Mouse (Mus musculus) testis, postnatal 14 days (tissue): Measurements from ENCODE around the gene Fan1.

Source experiments
- DNase-seq: peaks from one replicate; pipeline ENCODE4 v3.0.0; 2021; ENCODE audit warnings: low spot score

The Fan1 gene

DNA sequence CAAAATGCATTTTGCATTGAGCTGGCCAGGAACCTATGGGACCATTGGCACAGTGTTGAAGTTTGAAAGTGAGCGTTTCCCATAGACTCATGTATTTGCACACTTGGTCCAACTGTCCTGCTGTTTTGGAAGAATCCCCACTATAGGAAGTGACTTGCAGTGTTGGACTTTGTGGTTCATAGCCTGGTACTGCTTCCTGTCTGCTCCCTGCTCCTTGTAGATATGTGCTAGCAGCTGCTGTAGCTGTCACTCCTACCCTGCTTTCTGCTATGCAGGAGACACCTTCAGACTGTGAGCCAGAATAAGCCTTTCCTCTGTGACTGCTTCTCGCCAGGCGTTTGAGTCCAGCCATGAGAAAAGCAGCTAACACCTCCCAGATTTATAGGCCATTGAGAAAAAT is 42.6 kb downstream of the Fan1 start:
- DNase-seq = no peak

GRCm38 (mm10) chr7:64327486-64327885 is 46.4 kb downstream of the Fan1 start:
- no peak for DNase-seq

- DNase-seq = peak; percentile 20
Measured at GRCm38 (mm10) chr7:64326892-64327291, 47.0 kb downstream of the Fan1 start.

DNA sequence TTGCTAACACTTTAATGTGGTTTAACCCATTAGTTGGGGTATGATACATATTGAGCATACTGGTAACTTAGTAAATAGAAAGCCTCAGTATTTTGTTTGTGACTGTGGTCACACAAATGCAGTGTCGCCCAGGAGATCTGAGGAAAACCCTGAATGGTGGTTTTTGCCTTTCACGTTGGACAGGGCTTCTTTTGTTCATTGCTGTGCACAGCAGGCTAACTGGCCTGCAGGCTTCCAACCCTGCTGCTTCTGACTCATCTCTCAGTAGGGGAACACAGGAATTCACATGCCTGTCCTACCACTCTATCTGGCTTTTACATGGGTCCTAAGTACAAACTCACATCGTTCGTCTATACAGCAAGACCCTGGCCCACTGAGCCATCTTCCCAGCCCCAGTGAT is 52.2 kb downstream of the Fan1 start:
- no peak for DNase-seq

DNA sequence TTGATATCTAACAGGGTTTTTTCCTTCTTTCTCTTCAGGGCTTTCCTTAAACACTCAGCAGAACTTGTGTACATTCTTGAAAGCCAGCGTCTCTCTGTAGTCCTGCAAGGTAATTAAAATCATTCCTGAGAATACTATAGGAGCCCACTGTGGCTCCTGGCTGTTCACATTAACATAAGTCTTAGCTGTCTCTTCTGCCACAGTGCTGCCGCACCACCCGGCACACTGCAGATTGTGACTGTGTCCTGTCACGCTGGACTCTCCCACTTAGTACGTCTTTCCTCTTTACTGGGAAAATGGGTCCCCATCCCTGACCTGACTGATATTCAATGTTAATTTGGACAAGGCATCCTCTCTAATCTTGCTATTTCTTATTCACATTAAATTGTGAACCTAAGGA is 52.8 kb downstream of the Fan1 start:
- no peak for DNase-seq

GRCm38 (mm10) chr7:64312811-64313210 is 61.1 kb downstream of the Fan1 start:
- DNase-seq = no peak

DNA sequence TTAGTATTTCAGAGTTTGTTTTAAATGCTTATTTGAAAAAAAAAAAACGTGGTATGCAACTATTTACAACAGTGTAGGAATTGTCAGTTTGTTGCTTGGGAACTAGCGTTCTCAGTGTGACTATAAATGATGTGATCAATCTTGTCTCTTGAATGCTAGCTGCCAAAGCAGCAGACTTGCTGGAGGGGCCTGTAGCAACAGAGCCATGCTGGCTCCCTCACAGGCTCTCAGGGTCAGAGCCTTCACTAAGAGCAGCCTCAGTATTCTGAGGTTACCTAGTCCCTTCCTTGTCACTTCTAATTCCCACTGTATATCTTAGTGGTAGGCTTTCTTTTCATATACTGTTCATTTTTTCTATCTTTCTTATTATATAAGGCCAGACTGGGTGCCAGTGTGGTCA is 63.1 kb downstream of the Fan1 start:
- DNase-seq = no peak

GRCm38 (mm10) chr7:64310241-64310640 is 63.7 kb downstream of the Fan1 start:
- no peak for DNase-seq
